Mouse (Mus musculus) cerebellum, adult 2 months (tissue): Measurements from ENCODE around the gene Plekhf1.

Experiments used
- CTCF ChIP-seq: fragments of 200-500 bp; IDR thresholded peaks from 2 replicates; pipeline ENCODE4 v1.5.1; 2011; ENCODE audit warnings: low read depth, mild to moderate bottlenecking, control low read depth, low read length, moderate library complexity, borderline replicate concordance; ENCODE audit not compliant: insufficient read depth
- POLR2A ChIP-seq: fragments of 200-500 bp; IDR thresholded peaks from 2 replicates; pipeline ENCODE4 v1.6.1; 2011; ENCODE audit warnings: low read length, control low read depth, borderline replicate concordance; ENCODE audit not compliant: insufficient read depth

- TF ChIP-seq CTCF: no peak
- no peak for TF ChIP-seq POLR2A
Measured at GRCm38 (mm10) chr7:38189136-38189982, 38.5 kb downstream of the Plekhf1 start.
